Mouse (Mus musculus): ENCODE measurements around the gene Siae.

The Siae gene

GRCm38 (mm10) chr9:37554838-37555748 lies at the start of gene Siae:
Gene Siae, plus strand, starts transcription at chr9:37555698.
- no peak for DNase-seq (ENCODE audit: extremely low spot score)

- DNase-seq (ENCODE audit: extremely low spot score): no peak
These were observed 49.5 kb upstream of the Siae start for GRCm38 (mm10) chr9:37506023-37506422.

GRCm38 (mm10) chr9:37512097-37512496 lies 43.4 kb upstream of the Siae start:
- no peak for DNase-seq (ENCODE audit: extremely low spot score)

DNA sequence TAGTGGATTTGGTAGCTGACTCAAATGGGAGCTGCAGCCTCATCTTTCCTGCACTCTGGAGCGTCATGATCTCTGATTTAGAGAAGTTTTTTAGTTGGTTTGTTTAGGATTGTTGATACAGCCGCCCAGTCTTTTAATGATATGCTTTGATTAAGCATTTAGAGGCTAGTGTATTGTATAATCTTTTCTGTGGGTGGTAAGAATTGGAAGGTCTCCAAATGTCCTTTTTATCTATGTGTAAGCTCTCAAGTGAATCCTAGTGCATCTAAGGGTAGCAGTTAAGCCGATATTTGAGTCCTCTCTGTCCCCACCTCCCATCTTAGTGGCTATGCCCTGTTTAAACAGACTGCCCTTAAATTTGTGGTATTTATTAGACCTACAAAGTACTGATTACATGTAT lies 41.0 kb upstream of the Siae start:
- DNase-seq (ENCODE audit: extremely low spot score): no peak

- DNase-seq (ENCODE audit: extremely low spot score): no peak
These were observed 38.0 kb upstream of the Siae start for GRCm38 (mm10) chr9:37517467-37517866.

GRCm38 (mm10) chr9:37518991-37519390 lies 36.5 kb upstream of the Siae start:
- no peak for DNase-seq (ENCODE audit: extremely low spot score)

DNA sequence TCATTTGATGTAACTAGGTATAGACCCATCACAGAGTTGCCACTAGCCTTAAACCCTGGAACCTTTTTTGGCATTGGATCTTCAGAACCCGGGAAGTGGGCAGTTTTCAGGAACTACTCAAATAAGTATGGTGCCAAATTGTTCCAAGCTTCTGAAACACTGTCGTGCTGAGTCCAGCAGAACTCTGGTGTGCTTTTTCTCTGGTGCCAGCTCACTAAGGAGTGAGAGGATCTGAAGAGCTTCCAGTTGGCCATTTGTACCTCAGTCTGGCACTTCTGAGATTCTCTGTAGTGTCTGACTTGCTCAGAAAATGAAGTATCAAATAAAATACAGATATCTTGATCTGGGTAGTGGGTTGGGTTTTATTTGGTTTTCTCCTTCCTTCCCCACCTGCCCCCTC lies 35.5 kb upstream of the Siae start:
- no peak for DNase-seq (ENCODE audit: extremely low spot score)

GRCm38 (mm10) chr9:37525461-37525860 lies 30.0 kb upstream of the Siae start:
- DNase-seq (ENCODE audit: extremely low spot score): no peak

GRCm38 (mm10) chr9:37526443-37527395 lies 28.8 kb upstream of the Siae start:
- peak; percentile 31 for DNase-seq (ENCODE audit: extremely low spot score)

GRCm38 (mm10) chr9:37527396-37528224 lies 27.9 kb upstream of the Siae start, which contains the start of gene Esam:
Gene Esam, plus strand, starts transcription at chr9:37528078.
- DNase-seq (ENCODE audit: extremely low spot score): peak; percentile 65

DNA sequence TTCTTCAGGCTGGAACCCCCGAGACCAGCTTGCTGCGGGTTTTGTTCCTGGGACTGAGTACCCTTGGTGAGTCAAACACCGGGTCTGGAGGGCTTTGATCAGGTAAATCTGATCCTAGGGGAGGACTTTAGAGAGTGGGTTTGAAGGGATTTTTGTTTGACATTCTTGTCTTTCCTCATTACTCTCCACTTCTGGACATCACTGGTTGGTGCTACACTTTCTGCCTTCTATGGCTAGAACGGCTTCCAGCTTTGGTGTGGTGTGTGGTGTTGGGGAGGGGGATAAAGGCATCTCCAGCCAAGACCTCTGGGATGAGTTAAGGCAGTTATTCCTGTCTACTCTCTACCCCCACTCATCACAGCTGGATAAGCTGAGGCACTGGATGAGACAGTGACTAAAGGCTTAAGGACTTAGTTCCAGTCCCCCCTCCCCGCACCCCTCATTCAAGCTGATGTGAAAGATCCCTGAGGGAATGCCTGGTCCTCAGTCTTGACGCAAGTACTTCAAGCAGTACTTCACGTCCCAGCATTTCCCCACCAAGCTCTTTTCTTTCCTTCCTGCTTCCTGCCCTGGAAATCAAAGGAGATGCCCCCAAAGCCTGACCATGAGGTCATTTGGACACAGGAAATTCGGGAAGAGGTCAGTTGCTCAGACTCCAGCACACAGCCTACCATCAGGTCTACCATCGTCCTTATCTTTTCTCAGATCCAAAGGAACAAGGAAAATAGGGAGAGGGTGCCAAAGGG lies 27.1 kb upstream of the Siae start:
- DNase-seq (ENCODE audit: extremely low spot score): no peak

DNA sequence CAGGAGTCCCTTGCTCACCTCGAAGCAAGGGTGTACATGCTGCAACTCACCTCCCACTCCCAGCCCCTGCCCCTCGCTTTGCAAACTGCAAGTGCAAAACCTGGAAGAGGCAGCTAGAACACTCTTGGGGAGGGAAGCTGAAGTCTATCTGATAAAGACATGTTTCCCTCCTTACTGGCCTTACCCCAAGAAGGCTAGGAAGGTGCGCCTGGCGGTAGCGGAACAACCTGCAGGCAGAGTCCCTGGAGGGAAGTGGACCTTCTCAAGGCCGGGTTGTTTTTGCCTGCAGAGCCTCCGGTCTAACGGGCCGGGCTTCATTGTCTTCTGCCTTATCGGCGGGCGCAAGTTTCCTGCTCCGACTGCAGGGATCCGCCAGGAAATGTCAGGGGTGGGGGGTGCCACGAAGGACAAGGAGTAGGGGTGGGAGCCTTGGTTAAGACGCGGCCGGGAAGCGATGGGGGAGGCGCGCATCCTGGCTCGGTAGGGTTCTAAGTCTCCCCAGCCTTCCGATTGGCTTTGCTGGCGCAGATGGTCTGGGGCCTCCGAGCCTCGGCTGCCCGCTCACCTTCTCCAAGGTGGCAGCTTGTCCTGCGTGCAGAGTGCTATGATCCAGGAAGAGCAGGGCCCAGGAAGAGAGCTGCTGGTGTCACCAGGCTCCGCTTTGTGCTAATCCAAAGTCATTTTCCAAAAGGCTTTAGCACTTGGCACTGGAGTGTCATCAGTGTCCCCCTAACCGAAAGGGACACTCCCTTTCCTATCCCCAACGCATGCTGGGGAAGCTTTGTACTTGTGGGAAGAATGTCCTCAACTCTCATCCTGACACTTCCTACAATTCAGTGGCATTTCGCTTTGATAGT lies 25.2 kb upstream of the Siae start:
- peak; percentile 61 for DNase-seq (ENCODE audit: extremely low spot score)

GRCm38 (mm10) chr9:37530888-37531705 lies 24.4 kb upstream of the Siae start:
- DNase-seq (ENCODE audit: extremely low spot score): peak; percentile 61

- no peak for DNase-seq (ENCODE audit: extremely low spot score)
These were observed 18.6 kb upstream of the Siae start for GRCm38 (mm10) chr9:37536851-37537250.

- no peak for DNase-seq (ENCODE audit: extremely low spot score)
These were observed 17.7 kb upstream of the Siae start for GRCm38 (mm10) chr9:37537658-37538250.

DNA sequence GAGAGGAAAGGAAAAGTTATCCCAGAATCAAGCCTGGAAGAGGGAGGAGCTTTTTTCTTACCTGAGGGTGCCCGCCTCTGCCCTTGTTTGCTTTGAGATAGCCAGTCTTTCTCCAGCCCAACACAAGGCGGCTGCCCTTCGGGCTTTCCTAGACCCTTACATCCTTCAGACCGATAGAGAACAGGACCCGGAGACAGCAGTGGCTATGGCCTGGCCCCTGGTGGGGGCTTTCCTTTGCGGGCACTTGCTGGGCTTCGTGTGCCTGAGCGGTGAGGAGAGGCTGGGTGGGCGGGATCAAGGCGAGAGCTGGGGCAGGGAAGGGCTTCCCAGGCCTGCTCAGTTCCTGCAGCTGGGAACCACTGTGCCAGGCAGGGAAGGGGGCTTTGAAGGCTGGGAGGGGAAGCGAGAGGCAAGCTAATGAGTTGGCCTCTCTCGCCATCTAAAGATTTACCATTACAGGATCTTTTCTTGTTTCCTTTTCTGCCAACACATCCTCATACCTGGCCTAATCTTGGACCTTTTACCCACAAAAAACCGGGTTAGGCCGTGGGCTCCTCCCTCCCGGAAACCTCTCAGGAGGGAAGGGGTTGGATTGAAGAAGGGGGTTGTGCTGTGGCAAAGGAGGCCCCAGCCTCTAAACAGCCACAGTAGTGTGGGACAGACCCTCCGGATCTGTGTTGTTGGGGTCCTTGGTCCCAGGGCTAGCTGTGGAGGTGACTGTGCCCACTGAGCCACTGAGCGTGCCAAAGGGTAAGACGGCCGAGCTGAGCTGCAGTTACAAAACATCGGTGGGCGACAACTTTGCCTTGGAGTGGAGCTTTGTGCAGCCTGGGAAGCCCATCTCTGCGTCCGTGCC lies 16.1 kb upstream of the Siae start, which contains the start of gene Vsig2:
TSS of gene Vsig2 (plus strand) at position 86 of the 856 bp plus-strand sequence.
- DNase-seq (ENCODE audit: extremely low spot score): no peak

GRCm38 (mm10) chr9:37540226-37540625 lies 15.3 kb upstream of the Siae start:
- no peak for DNase-seq (ENCODE audit: extremely low spot score)
